Mouse (Mus musculus) gonadal fat pad, adult 2 months (tissue): ENCODE data around the gene Tent4a. TPM values are rescaled to one million over a fixed set of nuclear protein-coding genes. Genes with fewer than 3 reads are reported as not detected.

ENCODE experiments used
- DNase-seq: peaks from one replicate; pipeline ENCODE4 v3.0.0-alpha.2; 2012; ENCODE audit warnings: low read depth
- polyA plus RNA-seq: library from polyadenylated mRNA; depleted of rRNA; stranded (reverse); fragments of >200 nt; gene quantifications from 2 replicates; pipeline ENCODE4 v1.2.3, GENCODE M21; 2012; rRNA removed

The Tent4a gene
- polyA plus RNA-seq, 1 experiment: 11.9 TPM

- DNase-seq: no peak
Measured at GRCm38 (mm10) chr13:69478703-69479102, 55.7 kb downstream of the Tent4a start.

- DNase-seq: no peak
Measured at GRCm38 (mm10) chr13:69460635-69461465, 73.6 kb downstream of the Tent4a start.

- DNase-seq: no peak
Measured at GRCm38 (mm10) chr13:69459657-69460458, 74.6 kb downstream of the Tent4a start.

GRCm38 (mm10) chr13:69458891-69459290 is 75.5 kb downstream of the Tent4a start:
- DNase-seq: no peak

- DNase-seq: no peak
Measured at GRCm38 (mm10) chr13:69458461-69458860, 76.0 kb downstream of the Tent4a start.

- no peak for DNase-seq
Measured at GRCm38 (mm10) chr13:69457105-69457504, 77.3 kb downstream of the Tent4a start.

GRCm38 (mm10) chr13:69456641-69457040 is 77.8 kb downstream of the Tent4a start:
- no peak for DNase-seq

GRCm38 (mm10) chr13:69455476-69456175 is 78.8 kb downstream of the Tent4a start:
- no peak for DNase-seq

Other genes with a start within 250 kb of the Tent4a start
- gene Nsun2, start 871 bp downstream of the Tent4a start, polyA plus RNA-seq: 70.7 and 92.2 TPM in 2 replicates
- 13.7 and 14.9 TPM in 2 replicates for gene Srd5a1, start 76.8 kb upstream of the Tent4a start, polyA plus RNA-seq
- gene Ube2ql1, start 205.3 kb upstream of the Tent4a start, polyA plus RNA-seq: 0.38 and 0.39 TPM in 2 replicates